33 mouse cellular contexts compared by ENCODE assay signal in genomic region chr13:70581509-70581908, GRCm38 (mm10). TPM values are rescaled to one million over a fixed set of nuclear protein-coding genes. Genes with fewer than 3 reads are reported as not detected.
DNase-seq lines count a peak whose midpoint lies in the region; ATAC-seq and TF ChIP-seq lines count a peak whose summit lies in the region.
"Had no signal": no experiment of that assay in that cellular context is flagged by ENCODE, and none has a peak within 500 bp of the region (broad histone marks: within the 10 kb centered on the region; RNA-seq: fewer than 3 reads in every experiment).

No protein-coding gene starts in this region.

- H3K9ac ChIP-seq in forebrain, postnatal 0 days, result no peak overlapping the region
- H3K9ac ChIP-seq in forebrain, embryonic 13.5 days, result no peak overlapping the region
- no peak overlapping the region for H3K9ac ChIP-seq in kidney, postnatal 0 days (ENCODE audit: low read depth, low read length)
- H3K9ac ChIP-seq in neural tube, embryonic 13.5 days, result no peak overlapping the region
- no peak overlapping the region for H3K9ac ChIP-seq in neural tube, embryonic 15.5 days (replicated peaks)
- H3K9ac ChIP-seq: embryonic facial prominence, embryonic 12.5 days; forebrain, embryonic 15.5 days; heart, embryonic 12.5 days; intestine, embryonic 15.5 days; liver, embryonic 14.5 days; lung, embryonic 14.5 days had no signal

- no peak overlapping the region for H3K27ac ChIP-seq in forebrain, postnatal 0 days (ENCODE audit: low read depth, low read length)
- H3K27ac ChIP-seq in forebrain, embryonic 13.5 days, result no peak overlapping the region
- no peak overlapping the region for H3K27ac ChIP-seq in kidney, postnatal 0 days
- 0 out of 2 replicates have a peak overlapping the region, but pooled peaks have one; percentile 13 for H3K27ac ChIP-seq in neural tube, embryonic 13.5 days (replicated peaks)
- no peak overlapping the region for H3K27ac ChIP-seq in neural tube, embryonic 15.5 days (replicated peaks)
- H3K27ac ChIP-seq: embryonic facial prominence, embryonic 12.5 days; forebrain, embryonic 15.5 days; gastrocnemius, adult 2 months; heart, adult 2 months; intestine, embryonic 15.5 days; liver, embryonic 14.5 days; stomach, postnatal 0 days had no signal

- peak; percentile 50; the same call in 1 of the 2 replicates for ATAC-seq in forebrain, postnatal 0 days
- ATAC-seq in forebrain, embryonic 13.5 days, result no peak
- 0 out of 2 replicates have a peak, but pooled peaks have one; percentile 31 for ATAC-seq in kidney, postnatal 0 days (replicated peaks; ENCODE audit: low FRiP score, low read depth)
- no peak for ATAC-seq in neural tube, embryonic 13.5 days (ENCODE audit: low read depth)
- peak; percentile 66 for ATAC-seq in neural tube, embryonic 15.5 days (ENCODE audit: low FRiP score)
- ATAC-seq: activated CD4-positive, CD25-positive, alpha-beta regulatory T cell, adult 4 months; forebrain, embryonic 15.5 days; intestine, embryonic 15.5 days had no signal

- H3K9me3 ChIP-seq in forebrain, postnatal 0 days (ENCODE audit: low read length), result no peaks in the 10 kb centered on the region
- no peaks in the 10 kb centered on the region for H3K9me3 ChIP-seq in forebrain, embryonic 13.5 days (replicated peaks)
- no peaks in the 10 kb centered on the region for H3K9me3 ChIP-seq in kidney, postnatal 0 days (replicated peaks; ENCODE audit: low read length)
- H3K9me3 ChIP-seq in neural tube, embryonic 13.5 days, result no peaks in the 10 kb centered on the region
- no peaks in the 10 kb centered on the region for H3K9me3 ChIP-seq in neural tube, embryonic 15.5 days (replicated peaks)
- H3K9me3 ChIP-seq: embryonic facial prominence, embryonic 12.5 days; forebrain, embryonic 15.5 days; heart, embryonic 12.5 days; intestine, embryonic 15.5 days had no signal

- 87% methylated on average over 4 of the region's 4 CpGs for WGBS in forebrain, postnatal 0 days
- WGBS in forebrain, embryonic 13.5 days, result 81% methylated on average over 4 of the region's 4 CpGs
- WGBS in kidney, postnatal 0 days, result 74% methylated on average over 4 of the region's 4 CpGs
- 90% methylated on average over 4 of the region's 4 CpGs for WGBS in neural tube, embryonic 13.5 days
- 78% methylated on average over 4 of the region's 4 CpGs for WGBS in neural tube, embryonic 15.5 days

- no peak overlapping the region for H3K4me2 ChIP-seq in forebrain, postnatal 0 days (ENCODE audit: low read depth)
- H3K4me2 ChIP-seq in forebrain, embryonic 13.5 days, result no peak overlapping the region
- no peak overlapping the region for H3K4me2 ChIP-seq in kidney, postnatal 0 days (ENCODE audit: low read length)
- no peak overlapping the region for H3K4me2 ChIP-seq in neural tube, embryonic 13.5 days
- no peak overlapping the region for H3K4me2 ChIP-seq in neural tube, embryonic 15.5 days
- H3K4me2 ChIP-seq: embryonic facial prominence, embryonic 12.5 days; forebrain, embryonic 15.5 days; heart, embryonic 12.5 days; intestine, embryonic 15.5 days; lung, embryonic 14.5 days had no signal

- peaks cover 14% of the 10 kb centered on the region for H3K36me3 ChIP-seq in forebrain, postnatal 0 days (ENCODE audit: insufficient read depth)
- peaks cover 13% of the 10 kb centered on the region for H3K36me3 ChIP-seq in forebrain, embryonic 13.5 days (ENCODE audit: poor library complexity, severe bottlenecking)
- H3K36me3 ChIP-seq in kidney, postnatal 0 days (ENCODE audit: insufficient read depth, low read length), result peaks cover 8% of the 10 kb centered on the region; the same call in 1 of the 2 replicates
- peaks cover 19% of the 10 kb centered on the region for H3K36me3 ChIP-seq in neural tube, embryonic 13.5 days
- H3K36me3 ChIP-seq in neural tube, embryonic 15.5 days, result peaks cover 13% of the 10 kb centered on the region
- H3K36me3 ChIP-seq: embryonic facial prominence, embryonic 12.5 days had no signal

- TF ChIP-seq CTCF in forebrain, postnatal 0 days (IDR thresholded peaks at IDR 0.05; ENCODE audit: low read depth), result peak; percentile 45
- TF ChIP-seq CTCF in kidney, postnatal 0 days (IDR thresholded peaks at IDR 0.05; ENCODE audit: low read depth), result peak; percentile 21; the same call in 1 of the 2 replicates

- no peaks in the 10 kb centered on the region for H3K4me1 ChIP-seq in forebrain, postnatal 0 days (ENCODE audit: insufficient read depth)
- H3K4me1 ChIP-seq in forebrain, embryonic 13.5 days, result 0 out of 2 replicates have a peak, but pooled peaks cover 3% of the 10 kb centered on the region
- no peaks in the 10 kb centered on the region for H3K4me1 ChIP-seq in kidney, postnatal 0 days (replicated peaks; ENCODE audit: insufficient read depth, low read length)
- H3K4me1 ChIP-seq in neural tube, embryonic 13.5 days (replicated peaks), result peaks cover 5% of the 10 kb centered on the region
- H3K4me1 ChIP-seq in neural tube, embryonic 15.5 days, result no peaks in the 10 kb centered on the region
- H3K4me1 ChIP-seq: embryonic facial prominence, embryonic 12.5 days; heart, embryonic 12.5 days; intestine, embryonic 15.5 days had no signal

- no peak overlapping the region for H3K4me3 ChIP-seq in forebrain, postnatal 0 days (ENCODE audit: low read depth, low read length)
- no peak overlapping the region for H3K4me3 ChIP-seq in forebrain, embryonic 13.5 days
- no peak overlapping the region for H3K4me3 ChIP-seq in kidney, postnatal 0 days (replicated peaks; ENCODE audit: low read depth, low read length)
- no peak overlapping the region for H3K4me3 ChIP-seq in neural tube, embryonic 13.5 days
- H3K4me3 ChIP-seq in neural tube, embryonic 15.5 days (replicated peaks), result no peak overlapping the region
- H3K4me3 ChIP-seq: embryonic facial prominence, embryonic 12.5 days; forebrain, embryonic 15.5 days; gastrocnemius, adult 2 months; heart, adult 2 months; heart, embryonic 12.5 days; intestine, embryonic 15.5 days had no signal

- peak; percentile 42 for DNase-seq in forebrain, postnatal 0 days
- peak; percentile 12 for DNase-seq in kidney, postnatal 0 days (ENCODE audit: low spot score)
- DNase-seq in kidney, adult 8-10 months, result no peak
- DNase-seq in neural tube, embryonic 10.5 days (ENCODE audit: extremely low spot score, low spot score), result no peak
- DNase-seq in cerebellum, postnatal 14 days, result no peak
- DNase-seq: adrenal gland, adult 2 months; adrenal gland, postnatal 36 days; cerebellum, adult 8-10 months; cerebellum, postnatal 36 days; embryo, embryonic 11 days; gastrocnemius, adult 2 months; gastrocnemius, postnatal 36 days; heart, adult 2 months; kidney, adult 2 months; kidney, postnatal 10 days; layer of hippocampus, adult 9-11 months; liver; lung, embryonic 14.5 days; lung, postnatal 14 days; right cerebral cortex, postnatal 4 days; thymus, adult 18-20 months; thymus, postnatal 25 days had no signal

- H3K27me3 ChIP-seq in forebrain, postnatal 0 days (ENCODE audit: insufficient read depth, low read length), result no peaks in the 10 kb centered on the region
- H3K27me3 ChIP-seq in forebrain, embryonic 13.5 days, result no peaks in the 10 kb centered on the region
- H3K27me3 ChIP-seq in kidney, postnatal 0 days (ENCODE audit: insufficient read depth, low read length), result no peaks in the 10 kb centered on the region
- no peaks in the 10 kb centered on the region for H3K27me3 ChIP-seq in neural tube, embryonic 13.5 days
- H3K27me3 ChIP-seq in neural tube, embryonic 15.5 days (replicated peaks), result no peaks in the 10 kb centered on the region
- H3K27me3 ChIP-seq: CH12.LX; embryonic facial prominence, embryonic 12.5 days; forebrain, embryonic 15.5 days; heart, embryonic 12.5 days; intestine, embryonic 15.5 days had no signal

RNA-seq across cellular contexts. Expression of gene Ice1, which starts 55.9 kb away (rescaled TPM):
- total RNA-seq in forebrain, postnatal 0 days (2014; rRNA removed), result 68.0 and 82.5 TPM in 2 replicates
- 18.4 and 21.0 TPM in 2 replicates for polyA plus RNA-seq in forebrain, postnatal 0 days (2015; fragmentation: Nextera tagmentation; extraction: Ambion mirVana)
- 22.4 and 27.2 TPM in 2 replicates for polyA plus RNA-seq in forebrain, embryonic 13.5 days (2015; fragmentation: Nextera tagmentation; extraction: Ambion mirVana)
- 14.7 and 17.9 TPM in 2 replicates for polyA plus RNA-seq in kidney, postnatal 0 days (2015; fragmentation: Nextera tagmentation; extraction: Ambion mirVana)
- polyA plus RNA-seq in neural tube, embryonic 13.5 days (2015; fragmentation: Nextera tagmentation; extraction: Ambion mirVana), result 24.5 and 24.9 TPM in 2 replicates
- polyA plus RNA-seq in neural tube, embryonic 15.5 days (2015; fragmentation: Nextera tagmentation; extraction: Ambion mirVana), result 23.5 and 26.0 TPM in 2 replicates

Comparison
In these comparisons a context has a peak if more than half of its experiments do, and no peak if none do; other contexts are left out.
1. ATAC-seq: peak in forebrain, postnatal 0 days (single experiment), kidney, postnatal 0 days (single experiment) and neural tube, embryonic 15.5 days (single experiment); none in forebrain, embryonic 13.5 days (single experiment) and neural tube, embryonic 13.5 days (single experiment).
2. DNase-seq: peak in forebrain, postnatal 0 days (single experiment) and kidney, postnatal 0 days (single experiment); none in kidney, adult 8-10 months (0 of 2), neural tube, embryonic 10.5 days (single experiment) and cerebellum, postnatal 14 days (0 of 2).